Mouse (Mus musculus) layer of hippocampus, postnatal 25 days (tissue): ENCODE results near the gene Smyd3. TPM values are rescaled to one million over a fixed set of nuclear protein-coding genes. Genes with fewer than 3 reads are reported as not detected.
"Not testable (repeated sequence)": the region's sequence is repeated elsewhere in the genome, so short reads cannot be mapped to it uniquely, and the experiment has no call there.

Experiments
- DNase-seq, 2 experiments: peaks; one replicate each; pipeline ENCODE4 v3.0.0; 2022; ENCODE audit warnings: mixed read lengths in 2 of 2, low spot score in 1 of 2; ENCODE audit errors: extremely low spot score in 1 of 2
- total RNA-seq, 2 experiments: library from RNA; stranded (reverse); gene quantifications; 2 replicates each; pipeline ENCODE4 v1.2.3; 2021

Gene Smyd3
- total RNA-seq, 2 experiments from 2014 or later = 19.7 to 20.4 TPM

DNA sequence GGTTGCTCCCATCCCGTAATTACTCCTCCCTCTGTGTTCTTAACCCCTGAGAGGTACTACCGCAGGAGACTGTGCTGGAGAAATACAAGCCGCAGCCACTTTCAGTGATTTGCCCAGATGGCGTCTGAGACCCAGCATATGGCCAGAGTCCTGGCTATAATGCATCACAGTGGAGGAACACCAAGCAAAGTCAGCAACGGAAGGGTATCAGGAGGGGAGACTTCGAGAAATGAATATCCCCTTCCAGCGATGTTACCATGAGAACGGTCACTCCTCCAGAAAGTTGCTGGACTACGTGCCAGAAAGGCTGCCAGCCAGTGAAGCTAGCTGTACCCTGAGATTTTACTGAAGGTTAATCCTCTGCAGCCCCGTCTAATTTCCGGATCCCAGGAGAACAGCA, 325.1 kb downstream of the Smyd3 start:
- DNase-seq = no peak

DNA sequence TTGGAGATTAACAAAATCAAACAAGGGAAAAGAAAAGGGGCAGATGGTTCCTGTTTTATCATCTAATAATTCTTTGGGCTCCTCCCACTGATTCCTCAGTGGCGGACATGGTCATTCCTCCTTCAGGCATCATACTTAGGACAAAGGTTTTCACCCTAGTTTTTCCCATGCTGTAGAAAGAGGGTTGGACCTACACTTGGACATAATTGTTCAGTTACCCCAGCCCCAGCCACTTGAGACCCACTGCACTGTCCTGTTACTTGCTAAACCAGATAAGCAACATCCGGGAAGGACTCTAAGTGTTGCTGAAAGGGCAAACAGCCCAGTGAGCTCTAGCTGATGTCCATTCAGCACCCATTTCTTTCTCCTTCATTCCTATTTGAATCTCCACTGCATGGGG, 327.0 kb downstream of the Smyd3 start:
- DNase-seq = no peak

DNA sequence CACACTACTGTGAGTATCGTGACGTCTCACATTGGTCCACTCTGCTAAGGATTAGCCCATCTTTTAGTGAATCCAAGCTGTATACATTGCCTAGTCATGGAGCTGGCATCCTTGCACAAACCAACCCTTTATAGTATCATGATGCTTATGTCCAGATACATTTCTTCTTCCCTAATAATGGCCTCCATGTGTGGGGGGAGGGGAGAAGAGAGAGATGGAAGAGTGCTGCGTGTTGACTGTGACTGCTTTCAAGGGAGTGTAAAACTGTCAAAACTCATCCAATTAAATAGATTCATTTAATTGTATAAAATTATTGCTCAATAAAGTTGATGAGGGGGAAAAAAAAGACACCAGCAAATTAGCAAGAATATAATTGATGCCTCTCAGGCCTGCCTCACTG, 330.7 kb downstream of the Smyd3 start:
- no peak for DNase-seq

DNA sequence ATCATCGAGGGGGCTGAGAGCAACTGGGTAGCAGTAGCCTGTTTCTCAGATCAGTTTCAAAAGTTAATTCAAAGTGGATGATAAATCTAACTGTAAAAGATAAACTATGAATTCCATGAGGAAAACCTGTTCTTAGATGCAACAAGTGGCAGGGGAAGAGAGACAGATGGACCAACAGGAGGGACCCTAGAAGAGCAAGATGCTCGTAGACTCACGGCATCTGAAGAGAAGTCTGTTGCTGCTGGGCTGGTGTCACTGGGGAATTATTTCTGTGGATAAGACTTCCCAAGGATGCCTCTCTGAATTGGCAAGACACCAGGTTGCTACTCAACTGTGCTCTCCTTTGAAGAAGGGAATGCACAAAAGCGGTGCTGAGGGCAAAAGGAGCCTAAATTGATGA, 333.2 kb downstream of the Smyd3 start:
- peak in 1 of 2 experiments; percentile 27 for DNase-seq

DNA sequence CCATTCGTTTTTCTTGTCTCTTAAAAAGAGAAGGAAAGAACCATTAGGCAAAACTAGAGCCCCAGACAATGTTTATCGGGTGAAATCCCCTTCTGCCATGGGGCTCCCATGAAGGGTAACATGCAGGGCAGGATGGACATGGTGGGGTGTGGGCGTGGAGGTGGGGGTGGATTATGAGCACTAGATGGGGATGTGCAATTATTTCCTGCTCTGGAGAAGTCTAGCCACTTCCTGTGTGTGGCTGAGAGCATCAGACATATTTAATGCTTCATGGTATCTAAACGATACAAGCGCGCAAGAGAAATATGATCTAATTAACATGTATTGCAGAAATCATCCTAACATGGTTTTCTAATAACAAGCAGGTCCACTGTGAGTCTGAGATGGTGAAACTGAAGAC, 334.3 kb downstream of the Smyd3 start:
- no peak for DNase-seq

DNA sequence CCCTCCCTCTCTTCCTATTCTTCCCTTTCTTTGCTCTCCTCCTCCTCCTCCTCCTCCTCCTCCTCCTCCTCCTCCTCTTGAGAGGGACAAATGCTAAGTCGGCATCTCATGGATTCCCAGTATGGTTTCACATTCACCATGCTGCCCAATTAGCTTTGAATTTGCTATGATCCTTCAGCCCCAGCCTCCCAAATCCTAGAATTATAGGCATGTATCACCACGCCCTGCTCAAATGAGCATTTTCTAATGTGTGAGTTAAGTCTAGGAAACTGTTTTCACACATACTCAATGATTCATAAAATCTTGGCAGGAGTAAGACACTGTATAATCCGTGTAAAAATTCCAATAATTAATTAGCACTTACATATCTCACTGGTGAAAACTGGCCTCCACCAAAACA, 337.3 kb downstream of the Smyd3 start:
- DNase-seq = no peak

DNA sequence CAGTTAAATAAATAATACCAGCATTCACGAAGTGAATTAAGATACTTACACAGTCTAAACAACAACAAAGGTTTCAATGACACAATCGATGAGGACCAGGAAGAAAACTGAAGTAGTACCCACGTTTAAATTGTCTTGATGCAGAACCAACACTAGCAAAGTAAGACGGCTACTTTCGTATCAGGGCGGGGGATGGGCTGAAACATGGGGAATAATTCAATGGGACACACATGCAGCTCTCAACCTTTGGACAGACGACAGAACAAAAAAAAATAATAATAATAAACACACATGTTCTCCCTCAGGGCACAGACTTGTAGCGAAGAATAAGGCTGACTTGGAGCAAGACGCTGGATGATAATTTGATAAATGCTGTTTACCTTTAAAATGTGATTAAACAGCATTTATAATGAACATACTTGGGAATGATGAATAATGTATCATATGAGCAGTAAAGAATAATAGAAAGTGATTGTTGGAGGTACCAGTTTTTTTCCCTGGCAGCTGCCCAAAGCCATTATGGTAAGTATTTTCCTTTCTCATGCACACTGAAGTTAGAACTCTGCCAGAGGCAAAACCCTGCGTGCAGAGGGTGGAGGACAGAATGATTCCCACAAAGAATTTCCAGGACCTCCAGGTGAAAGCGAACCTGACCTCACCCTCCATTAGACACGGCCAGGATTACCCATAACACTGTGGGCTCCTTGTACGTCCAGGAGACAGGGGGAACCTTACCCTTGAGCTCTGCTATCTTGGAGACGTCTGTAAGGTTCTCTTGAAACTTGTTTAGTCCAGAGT, 340.8 kb downstream of the Smyd3 start:
- no peak for DNase-seq

DNA sequence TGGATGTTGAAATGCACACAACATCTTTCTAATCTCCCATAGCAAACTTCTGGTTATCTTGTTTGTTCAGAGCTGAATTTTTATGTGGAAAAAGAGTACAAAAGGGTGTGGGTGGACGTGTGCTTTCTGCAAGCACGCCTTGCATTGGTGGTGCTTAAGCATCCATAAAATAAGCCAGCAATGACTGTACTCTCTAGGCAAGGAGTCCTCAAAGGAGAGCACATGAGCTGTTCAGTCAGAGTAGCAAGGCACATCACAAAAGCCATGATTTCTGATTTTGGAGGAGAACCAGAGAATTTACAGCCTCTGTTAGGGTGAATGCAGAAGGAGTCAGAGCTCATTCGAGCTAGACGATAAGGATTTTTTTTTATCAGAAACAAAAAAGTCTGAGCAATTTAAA, 343.6 kb downstream of the Smyd3 start:
- no peak for DNase-seq

DNA sequence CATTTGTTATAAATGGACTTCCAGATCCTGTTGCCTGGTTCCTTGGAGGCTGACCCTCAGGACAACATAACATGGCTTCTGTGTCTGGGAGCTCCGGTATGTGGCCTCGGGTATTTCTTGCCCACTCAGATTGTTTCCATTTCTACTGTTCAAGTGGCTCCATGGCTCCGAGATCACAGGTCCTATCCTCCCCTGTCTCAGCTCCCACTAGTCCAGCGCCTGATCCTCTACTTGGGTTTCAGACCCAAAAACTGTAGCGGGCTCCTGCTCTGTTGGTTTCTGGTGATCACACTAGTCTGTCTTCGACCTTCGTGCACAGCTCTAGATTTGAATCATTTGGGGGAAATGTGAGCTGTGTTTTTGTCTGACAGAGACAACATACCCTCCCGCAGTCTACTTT, 347.3 kb downstream of the Smyd3 start:
- no peak for DNase-seq

DNA sequence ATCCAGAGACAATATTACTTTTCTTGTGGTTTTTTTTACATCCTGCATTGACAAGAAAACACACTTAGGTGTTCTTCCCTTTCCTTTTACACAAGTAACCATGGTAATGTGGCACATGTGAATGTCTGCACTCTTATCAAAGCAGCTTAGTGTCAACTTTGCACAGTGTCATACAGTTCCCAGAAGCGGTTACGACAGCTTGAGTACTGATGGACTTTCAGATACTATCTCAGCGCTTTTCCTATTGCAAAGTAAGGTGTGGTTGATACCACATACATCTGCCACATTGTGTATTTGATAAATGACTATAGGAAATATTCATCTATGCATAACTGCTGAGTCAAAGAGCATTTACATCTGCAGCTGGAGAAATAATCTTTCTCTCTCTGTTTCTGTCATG, 348.1 kb downstream of the Smyd3 start:
- DNase-seq = no peak

DNA sequence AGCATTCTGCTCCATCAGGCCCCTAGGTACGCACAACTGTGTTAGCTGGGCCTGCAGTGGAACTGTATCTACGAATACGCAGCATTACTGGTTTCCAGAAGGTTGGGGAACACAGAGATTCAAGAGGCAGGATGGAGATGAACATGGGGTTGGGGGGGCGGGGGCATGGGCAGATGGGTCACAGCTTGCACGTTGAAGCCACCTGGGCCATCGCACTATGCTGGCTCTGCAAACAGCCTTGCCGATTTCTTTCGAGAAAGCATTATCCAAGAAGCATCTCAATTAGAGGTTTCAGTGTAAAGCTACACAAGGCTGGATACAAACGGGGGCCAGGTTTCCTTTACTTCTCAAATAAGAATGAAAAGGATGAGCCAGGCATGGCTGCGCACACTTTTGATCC, 348.7 kb downstream of the Smyd3 start:
- no peak for DNase-seq

DNA sequence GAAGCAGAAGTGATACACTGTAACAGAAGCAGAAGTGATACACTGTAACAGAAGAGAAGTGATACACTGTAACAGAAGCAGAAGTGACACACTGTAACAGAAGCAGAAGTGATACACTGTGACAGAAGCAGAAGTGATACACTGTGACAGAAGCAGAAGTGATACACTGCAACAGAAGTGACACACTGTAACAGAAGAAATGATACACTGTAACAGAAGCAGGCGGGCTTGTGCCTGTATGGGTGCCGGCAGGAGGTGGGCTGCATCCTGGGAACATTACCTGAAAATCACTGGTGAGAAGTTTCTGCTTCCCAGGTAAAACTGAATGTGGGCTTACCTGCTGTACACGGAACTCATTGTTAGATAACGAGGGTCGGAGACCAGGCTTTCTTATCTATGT, 353.6 kb downstream of the Smyd3 start:
- DNase-seq = not testable (repeated sequence)

DNA sequence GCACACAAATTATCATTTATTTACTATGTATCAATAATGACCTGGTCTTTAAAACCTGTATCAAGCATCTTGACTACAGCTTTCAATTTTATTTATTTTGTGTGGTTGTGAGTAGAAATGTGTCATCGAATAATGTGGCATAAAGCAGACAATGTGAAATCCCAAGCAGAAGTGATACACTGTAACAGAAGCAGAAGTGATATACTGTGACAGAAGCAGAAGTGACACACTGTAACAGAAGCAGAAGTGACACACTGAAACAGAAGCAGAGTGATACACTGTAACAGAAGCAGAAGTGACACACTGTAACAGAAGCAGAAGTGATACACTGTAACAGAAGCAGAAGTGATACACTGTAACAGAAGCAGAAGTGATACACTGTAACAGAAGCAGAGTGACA, 355.1 kb downstream of the Smyd3 start:
- not testable (repeated sequence) for DNase-seq

DNA sequence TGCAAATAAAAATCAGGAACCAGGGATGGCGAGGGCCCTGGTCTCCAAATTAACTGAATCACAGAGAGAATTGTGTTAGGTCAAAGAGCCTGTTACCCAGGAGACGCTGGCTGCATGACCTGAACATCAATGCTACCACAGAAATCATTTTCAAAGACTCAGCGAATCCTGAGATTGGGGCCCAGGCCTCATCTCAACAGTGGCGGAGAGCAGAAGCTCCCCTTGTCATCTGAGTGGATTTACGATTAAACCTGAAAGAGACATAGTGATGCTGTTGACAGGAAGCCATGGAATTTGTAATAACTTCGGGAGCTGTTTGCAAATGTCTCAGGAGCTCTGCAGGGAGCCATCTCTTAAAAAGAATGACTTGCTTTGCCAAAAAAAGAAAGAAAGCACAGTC, 355.9 kb downstream of the Smyd3 start:
- no peak for DNase-seq

DNA sequence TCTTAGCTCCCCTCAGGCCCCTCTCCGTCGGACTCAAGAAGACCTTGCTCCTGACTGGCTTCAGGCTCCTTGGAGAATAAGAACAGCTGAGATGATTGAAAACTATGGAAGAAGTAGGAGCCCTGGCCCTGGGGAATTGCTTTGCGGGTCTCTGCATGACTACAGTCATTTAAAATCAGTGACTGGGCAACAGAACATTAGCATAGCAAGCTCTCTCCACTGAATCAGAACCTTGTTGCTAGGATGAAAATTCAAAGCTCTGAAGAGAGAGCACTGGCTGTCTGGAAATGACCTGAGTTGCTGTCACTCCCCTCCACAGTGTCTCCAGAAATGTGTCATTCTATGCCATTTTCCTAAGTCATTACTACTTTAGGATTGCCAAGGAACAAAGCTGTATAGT, 357.1 kb downstream of the Smyd3 start:
- no peak for DNase-seq

DNA sequence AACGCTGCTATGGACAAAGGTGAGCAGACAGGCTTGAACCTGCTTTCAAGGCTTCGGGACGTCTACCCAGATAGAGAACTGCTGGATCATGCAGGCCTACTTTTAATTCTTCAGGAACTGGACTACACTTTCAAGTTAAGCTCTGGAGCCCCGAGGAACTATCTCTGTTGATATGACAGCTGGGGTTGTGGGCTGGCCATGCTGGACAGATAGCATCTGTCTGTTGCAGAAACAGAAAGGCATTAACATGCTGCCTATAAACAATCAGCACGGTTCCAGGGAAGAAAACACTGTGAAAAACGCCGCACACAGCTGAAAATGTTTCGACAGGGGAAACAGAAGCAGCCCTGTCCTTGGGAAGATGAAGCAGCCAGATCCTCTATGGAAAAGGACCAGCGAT, 365.5 kb downstream of the Smyd3 start:
- no peak for DNase-seq

DNA sequence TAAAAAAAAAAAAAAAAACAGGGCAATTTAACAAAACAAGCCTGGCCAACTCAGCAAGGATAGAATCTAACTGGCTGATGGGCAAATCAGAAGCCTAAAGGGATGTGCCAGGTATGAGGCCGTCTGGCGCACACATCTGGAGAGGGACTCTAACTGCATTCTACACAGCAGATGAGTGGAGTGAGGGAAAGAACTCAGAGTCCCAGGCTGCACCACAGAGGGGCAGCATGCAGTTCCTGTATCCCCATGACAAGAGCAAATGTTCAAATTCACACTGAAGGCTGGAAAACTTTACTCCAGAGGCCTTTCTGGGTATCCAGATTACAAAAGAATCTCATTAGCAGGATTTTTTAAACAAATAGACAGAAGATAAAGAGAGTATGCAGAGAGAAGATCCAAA, 366.6 kb downstream of the Smyd3 start:
- DNase-seq = no peak

DNA sequence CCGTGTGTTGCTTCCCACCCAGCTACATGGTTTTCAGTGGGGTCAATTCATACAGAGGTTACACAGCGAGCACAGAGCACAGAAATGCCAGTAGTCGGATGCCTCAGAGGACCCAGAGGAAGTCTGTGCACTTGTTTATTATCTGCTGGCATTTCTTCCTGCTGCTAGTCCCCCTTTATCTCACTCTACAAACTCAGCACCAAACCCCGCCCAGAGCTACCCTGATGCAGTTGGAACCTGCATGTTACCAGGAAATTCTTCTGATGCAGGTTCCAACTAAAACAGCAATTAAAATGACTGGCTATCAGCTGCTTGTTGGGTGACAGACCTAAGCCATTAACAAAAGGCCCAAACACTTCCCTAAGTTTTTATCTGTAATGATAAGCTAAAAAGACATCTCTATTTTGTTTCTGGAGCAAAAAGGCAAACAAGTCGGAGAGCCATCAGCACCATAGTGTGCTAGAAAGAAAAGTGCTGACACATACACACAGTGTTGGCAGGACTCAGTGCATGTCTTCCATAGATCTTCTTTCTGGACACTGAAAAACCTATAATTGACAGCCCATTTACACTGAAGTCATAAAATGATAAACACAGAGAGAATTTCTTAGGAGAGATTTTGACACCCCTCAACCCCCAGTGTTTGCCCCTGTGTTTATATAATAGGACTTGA, 368.2 kb downstream of the Smyd3 start:
- DNase-seq = no peak

DNA sequence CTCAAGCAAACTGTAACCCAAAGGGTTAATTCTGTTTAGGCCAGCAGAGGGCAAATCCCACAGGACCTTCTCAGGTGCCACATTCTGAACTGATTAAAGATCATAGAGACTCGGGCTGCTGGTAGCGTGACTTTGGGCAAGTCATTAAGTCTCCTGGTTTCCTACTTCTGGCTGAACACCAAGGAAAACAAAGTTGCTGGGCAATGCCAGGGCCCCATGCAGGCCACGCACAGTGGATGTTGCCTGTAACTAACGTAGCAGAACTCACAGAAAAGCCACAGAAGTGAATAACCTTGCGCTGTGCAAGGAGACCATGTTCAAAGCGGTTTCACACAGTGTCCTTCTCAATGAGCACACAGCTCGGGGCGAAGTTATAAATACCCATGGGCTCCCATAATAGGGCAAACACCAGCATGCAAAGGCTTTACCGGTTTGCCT, 371.1 kb downstream of the Smyd3 start:
- DNase-seq = no peak

DNA sequence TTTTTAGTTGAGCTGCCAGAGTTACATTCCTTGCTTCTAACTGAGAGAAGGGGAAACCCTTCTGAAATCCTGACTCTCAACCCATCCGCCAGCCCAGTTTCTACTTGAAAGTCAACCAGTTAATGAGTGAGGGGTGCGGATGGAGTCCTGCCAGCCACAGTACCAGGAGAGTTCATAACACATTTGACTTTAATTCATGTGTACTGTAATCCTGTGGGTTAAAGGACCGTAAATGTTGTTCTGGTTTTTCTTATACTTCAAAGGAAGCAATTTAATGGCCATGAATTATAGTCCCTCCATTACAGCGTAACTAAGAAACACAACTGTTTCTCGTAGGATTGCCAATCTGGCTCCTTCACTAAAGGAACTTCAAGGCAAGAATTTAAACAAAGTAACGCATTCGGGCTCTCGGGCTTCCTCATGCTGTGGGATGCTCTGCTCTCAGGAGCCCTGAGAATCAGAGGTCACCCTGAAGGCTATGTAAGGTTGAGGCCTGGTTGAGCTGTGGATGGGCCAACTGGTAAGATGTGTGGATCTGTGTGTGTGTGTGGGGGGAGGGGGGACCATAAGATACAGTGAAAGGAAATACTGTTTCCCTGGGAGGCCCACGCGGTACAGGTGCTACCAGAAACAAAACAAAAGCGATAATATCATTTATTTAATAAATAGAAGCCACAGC, 374.5 kb downstream of the Smyd3 start:
- no peak for DNase-seq

DNA sequence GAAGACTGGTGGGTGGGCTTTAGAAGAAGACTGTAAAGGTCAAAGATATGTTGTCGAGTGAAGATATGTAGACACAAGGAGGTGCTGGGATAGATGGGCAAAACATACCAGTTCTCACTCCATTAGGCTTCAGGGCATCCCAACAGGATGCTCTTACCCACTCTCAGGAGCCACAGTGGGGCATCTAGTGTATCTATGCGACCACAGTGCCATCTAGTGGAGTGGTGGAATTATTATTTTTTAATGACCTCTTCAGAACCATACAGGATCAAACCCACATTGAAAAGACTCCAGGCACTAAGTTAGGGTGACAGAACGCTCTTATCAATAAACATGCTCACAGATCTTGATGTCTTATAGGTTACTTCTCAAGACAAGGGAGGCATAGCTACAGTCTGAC, 375.7 kb downstream of the Smyd3 start:
- DNase-seq = peak in 1 of 2 experiments; percentile 60
